Mouse (Mus musculus): ENCODE measurements at regions not wholly inside any gene's neighbourhood (a gene's known extent, or its start where the extent isn't known, plus 50 kb on each side); places are given as distances from the start of the nearest gene placed in this dataset.

- DNase-seq (ENCODE audit: low spot score in 2 of 2) = no peak
These were observed 988.5 kb upstream of the Tenm2 start for GRCm38 (mm10) chr11:38224300-38224699.

- no peak for DNase-seq (ENCODE audit: low spot score in 2 of 2)
These were observed 967.6 kb upstream of the Tenm2 start for GRCm38 (mm10) chr11:38203347-38203746.

- no peak for DNase-seq (ENCODE audit: low spot score in 2 of 2)
These were observed 965.5 kb upstream of the Tenm2 start for GRCm38 (mm10) chr11:38201136-38201741.

GRCm38 (mm10) chr11:38193719-38194118 lies 958.0 kb upstream of the Tenm2 start:
- no peak for DNase-seq (ENCODE audit: low spot score in 2 of 2)

GRCm38 (mm10) chr11:38191895-38192547 lies 956.3 kb upstream of the Tenm2 start:
- no peak for DNase-seq (ENCODE audit: low spot score in 2 of 2)

- no peak for DNase-seq (ENCODE audit: low spot score in 2 of 2)
These were observed 955.7 kb upstream of the Tenm2 start for GRCm38 (mm10) chr11:38191437-38191836.

GRCm38 (mm10) chr11:38170721-38171120 lies 935.0 kb upstream of the Tenm2 start:
- no peak for DNase-seq (ENCODE audit: low spot score in 2 of 2)

- no peak for DNase-seq (ENCODE audit: low spot score in 2 of 2)
These were observed 922.5 kb upstream of the Tenm2 start for GRCm38 (mm10) chr11:38158310-38158709.

- no peak for DNase-seq (ENCODE audit: low spot score in 2 of 2)
These were observed 921.2 kb upstream of the Tenm2 start for GRCm38 (mm10) chr11:38156944-38157343.

- no peak for DNase-seq (ENCODE audit: low spot score in 2 of 2)
These were observed 919.9 kb upstream of the Tenm2 start for GRCm38 (mm10) chr11:38155706-38156105.

GRCm38 (mm10) chr11:38143436-38143835 lies 907.7 kb upstream of the Tenm2 start:
- DNase-seq (ENCODE audit: low spot score in 2 of 2) = no peak

- no peak for DNase-seq (ENCODE audit: low spot score in 2 of 2)
These were observed 893.1 kb upstream of the Tenm2 start for GRCm38 (mm10) chr11:38128851-38129250.

GRCm38 (mm10) chr11:38123789-38124330 lies 888.1 kb upstream of the Tenm2 start:
- no peak for DNase-seq (ENCODE audit: low spot score in 2 of 2)

- no peak for DNase-seq (ENCODE audit: low spot score in 2 of 2)
These were observed 886.7 kb upstream of the Tenm2 start for GRCm38 (mm10) chr11:38122474-38122873.

- DNase-seq (ENCODE audit: low spot score in 2 of 2) = no peak
These were observed 885.4 kb upstream of the Tenm2 start for GRCm38 (mm10) chr11:38121051-38121616.

GRCm38 (mm10) chr11:38117741-38118140 lies 882.0 kb upstream of the Tenm2 start:
- no peak for DNase-seq (ENCODE audit: low spot score in 2 of 2)

GRCm38 (mm10) chr11:38092202-38092601 lies 856.4 kb upstream of the Tenm2 start:
- DNase-seq (ENCODE audit: low spot score in 2 of 2) = no peak

- no peak for DNase-seq (ENCODE audit: low spot score in 2 of 2)
These were observed 839.5 kb upstream of the Tenm2 start for GRCm38 (mm10) chr11:38075171-38075732.

- no peak for DNase-seq (ENCODE audit: low spot score in 2 of 2)
These were observed 833.9 kb upstream of the Tenm2 start for GRCm38 (mm10) chr11:38069635-38070034.

- no peak for DNase-seq (ENCODE audit: low spot score in 2 of 2)
These were observed 831.9 kb upstream of the Tenm2 start for GRCm38 (mm10) chr11:38067682-38068081.

- no peak for DNase-seq (ENCODE audit: low spot score in 2 of 2)
These were observed 830.3 kb upstream of the Tenm2 start for GRCm38 (mm10) chr11:38066091-38066490.

GRCm38 (mm10) chr11:38060105-38060504 lies 824.3 kb upstream of the Tenm2 start:
- DNase-seq (ENCODE audit: low spot score in 2 of 2) = no peak

- DNase-seq (ENCODE audit: low spot score in 2 of 2) = no peak
These were observed 823.1 kb upstream of the Tenm2 start for GRCm38 (mm10) chr11:38058896-38059295.
